Mouse (Mus musculus): ENCODE measurements around the gene B3gnt5. TPM values are rescaled to one million over a fixed set of nuclear protein-coding genes. Genes with fewer than 3 reads are reported as not detected.

B3gnt5 gene
- 1 to 10 TPM; 2.8 to 4.6 TPM for total RNA-seq (2023)

DNA sequence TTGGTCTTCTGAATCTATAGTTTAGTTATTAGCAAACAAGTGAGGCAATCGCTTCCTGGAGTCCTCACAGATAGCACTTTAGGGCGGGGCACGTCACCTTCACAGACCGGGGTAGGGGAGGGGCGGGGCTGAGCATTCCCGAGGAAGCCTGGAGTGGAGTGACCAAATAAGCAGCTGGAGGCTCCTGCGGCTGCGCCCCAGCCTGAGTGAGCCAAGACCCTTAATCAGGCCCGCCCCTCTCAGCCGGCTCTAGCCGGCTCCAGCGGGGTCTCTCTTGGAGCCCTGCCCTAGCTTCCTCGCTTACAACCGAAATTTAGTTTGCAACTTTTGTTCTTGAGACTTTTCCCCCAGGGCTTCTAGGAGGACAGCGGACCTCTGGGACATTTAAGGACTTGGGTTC lies at the start of gene B3gnt5:
TSS of gene B3gnt5 (plus strand) at position 135 of the 400 bp plus-strand sequence.

Other genes with a start within 250 kb of the B3gnt5 start
- gene Olfr167, start 237.9 kb upstream of the B3gnt5 start, total RNA-seq (2023), result not detected
- not detected for gene Olfr168, start 224.7 kb upstream of the B3gnt5 start, total RNA-seq (2023)
- gene Olfr169, start 188.4 kb upstream of the B3gnt5 start, total RNA-seq (2023), result not detected
- not detected for gene Olfr170, start 148.3 kb upstream of the B3gnt5 start, total RNA-seq (2023)
- not detected for gene Olfr171, start 130.3 kb upstream of the B3gnt5 start, total RNA-seq (2023)
- gene Lamp3, start 53.8 kb upstream of the B3gnt5 start, total RNA-seq (2023), result not detected
- gene Klhl6, start 222.8 kb downstream of the B3gnt5 start, total RNA-seq (2023), result 10 to 100 TPM; 79.6 to 81.3 TPM

Data from neutrophil, adult 83 days (primary cell).